Mouse (Mus musculus): ENCODE measurements at regions not wholly inside any gene's neighbourhood (a gene's known extent, or its start where the extent isn't known, plus 50 kb on each side); places are given as distances from the start of the nearest gene placed in this dataset.

GRCm38 (mm10) chr2:148107607-148108115, 60.9 kb upstream of the Foxa2 start:
- DNase-seq, result no peak

DNA sequence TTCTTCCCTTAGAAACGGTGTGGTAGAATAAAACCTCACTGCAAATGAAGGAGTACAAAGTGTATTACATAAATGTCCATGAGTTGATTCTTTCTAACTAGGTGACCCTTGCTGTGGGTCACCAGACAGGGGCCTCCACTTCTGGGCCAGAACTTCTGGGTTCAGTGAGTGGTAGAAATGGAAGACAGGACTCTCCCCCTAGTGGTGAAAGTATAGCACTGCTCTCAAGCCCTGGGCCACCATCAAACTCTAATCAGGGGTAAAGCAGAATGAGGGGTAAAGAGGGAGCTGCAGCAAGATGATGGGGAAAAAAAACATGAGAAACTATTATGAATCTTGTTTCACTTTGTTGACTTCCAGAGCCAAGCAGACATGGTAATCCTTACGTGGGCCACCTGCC, 63.4 kb upstream of the Foxa2 start:
- peak; percentile 11 for DNase-seq

DNA sequence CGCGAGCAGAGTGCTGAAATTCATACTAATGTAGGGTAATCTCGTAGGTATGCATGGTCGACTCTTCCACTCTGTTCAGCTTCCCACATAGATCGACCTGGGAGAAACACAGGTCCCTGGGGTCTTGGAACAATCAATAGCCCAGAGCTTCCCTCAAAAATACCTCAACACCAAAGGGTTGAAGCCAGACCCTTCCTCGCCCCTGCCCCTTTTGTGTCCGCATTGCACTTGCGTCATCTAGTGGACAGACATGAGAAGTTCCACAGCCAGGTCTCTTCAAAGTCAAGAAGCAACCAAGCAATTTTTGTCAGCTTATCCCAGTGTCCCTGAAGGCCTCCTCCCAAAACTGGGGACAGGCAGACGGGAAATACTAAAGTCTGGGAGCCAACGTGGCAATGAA, 65.1 kb upstream of the Foxa2 start:
- DNase-seq, result no peak

- DNase-seq, result no peak
Measured at GRCm38 (mm10) chr2:148113184-148113583, 66.4 kb upstream of the Foxa2 start.

DNA sequence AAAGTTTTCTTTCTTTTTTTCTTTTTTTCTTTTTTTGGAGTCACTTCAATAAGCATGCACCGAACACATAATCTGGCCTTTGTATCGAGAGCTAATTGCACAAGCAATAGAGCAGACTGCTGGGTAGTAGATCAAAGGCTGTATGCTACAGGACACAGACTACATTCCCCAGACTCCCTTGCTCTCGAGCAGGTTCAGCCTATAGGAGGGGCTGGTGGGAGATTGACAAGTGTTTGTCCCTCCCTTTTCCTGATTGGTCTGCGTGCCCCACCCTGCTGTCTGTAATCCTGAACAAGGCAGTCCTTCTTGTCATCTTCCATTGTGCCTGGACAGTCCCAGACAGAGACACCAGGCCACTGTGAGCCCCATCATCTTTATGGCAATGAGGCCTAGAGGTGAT, 67.8 kb upstream of the Foxa2 start:
- peak; percentile 27 for DNase-seq

DNA sequence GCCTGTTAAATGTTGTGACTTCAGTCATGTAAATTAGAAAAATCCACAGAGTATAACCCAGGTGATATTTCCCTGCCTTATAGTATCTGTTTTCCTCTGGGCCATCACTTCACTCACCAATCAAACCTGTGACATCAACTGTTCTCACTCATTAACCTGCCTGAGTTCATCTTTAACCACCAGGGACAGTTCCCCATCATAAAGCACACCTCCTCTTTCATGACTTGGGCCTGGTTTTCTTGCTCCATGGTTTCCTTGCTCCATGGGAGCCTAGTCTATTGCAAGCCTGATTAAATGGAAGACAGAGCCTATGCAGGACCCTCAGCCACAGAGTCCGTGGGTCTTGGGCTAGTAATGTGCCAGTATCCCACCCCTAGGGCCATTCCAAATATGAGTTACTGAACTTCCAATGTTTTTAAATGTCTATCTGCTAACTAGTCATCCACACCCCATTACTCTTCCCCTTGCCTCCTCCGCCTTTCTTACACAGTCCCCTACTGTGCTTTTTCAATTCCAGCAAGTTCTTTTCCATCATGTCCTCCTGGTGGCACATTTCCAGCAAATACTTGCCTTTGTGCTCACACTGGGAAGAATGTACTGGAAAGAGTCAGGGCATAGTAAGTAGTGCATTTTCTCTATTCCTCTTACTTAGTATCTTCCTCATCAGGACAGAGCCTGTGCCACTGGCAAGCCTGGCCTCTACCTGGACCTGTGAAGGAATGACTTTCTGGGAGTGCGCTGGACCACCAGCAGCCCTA, 69.4 kb upstream of the Foxa2 start:
- no peak for DNase-seq

DNA sequence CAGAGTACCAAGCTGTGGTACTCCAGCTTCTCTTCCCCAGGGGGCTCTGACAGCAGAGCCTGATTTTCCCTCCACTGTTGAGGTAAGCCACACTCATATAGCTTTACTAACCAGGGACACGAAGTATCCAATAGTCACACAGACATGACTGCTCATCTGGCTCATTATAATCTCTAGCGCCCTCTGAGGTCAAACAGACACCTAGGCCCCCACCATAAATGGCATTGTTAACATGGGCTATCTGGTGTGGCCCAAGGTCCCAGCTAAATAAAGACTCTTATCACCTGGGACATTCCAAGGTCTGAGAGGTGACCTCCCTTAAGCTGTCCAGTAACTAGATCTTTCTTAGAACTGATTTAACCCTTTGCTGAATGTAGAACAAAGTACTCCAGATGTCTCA, 70.7 kb upstream of the Foxa2 start:
- DNase-seq, result no peak

DNA sequence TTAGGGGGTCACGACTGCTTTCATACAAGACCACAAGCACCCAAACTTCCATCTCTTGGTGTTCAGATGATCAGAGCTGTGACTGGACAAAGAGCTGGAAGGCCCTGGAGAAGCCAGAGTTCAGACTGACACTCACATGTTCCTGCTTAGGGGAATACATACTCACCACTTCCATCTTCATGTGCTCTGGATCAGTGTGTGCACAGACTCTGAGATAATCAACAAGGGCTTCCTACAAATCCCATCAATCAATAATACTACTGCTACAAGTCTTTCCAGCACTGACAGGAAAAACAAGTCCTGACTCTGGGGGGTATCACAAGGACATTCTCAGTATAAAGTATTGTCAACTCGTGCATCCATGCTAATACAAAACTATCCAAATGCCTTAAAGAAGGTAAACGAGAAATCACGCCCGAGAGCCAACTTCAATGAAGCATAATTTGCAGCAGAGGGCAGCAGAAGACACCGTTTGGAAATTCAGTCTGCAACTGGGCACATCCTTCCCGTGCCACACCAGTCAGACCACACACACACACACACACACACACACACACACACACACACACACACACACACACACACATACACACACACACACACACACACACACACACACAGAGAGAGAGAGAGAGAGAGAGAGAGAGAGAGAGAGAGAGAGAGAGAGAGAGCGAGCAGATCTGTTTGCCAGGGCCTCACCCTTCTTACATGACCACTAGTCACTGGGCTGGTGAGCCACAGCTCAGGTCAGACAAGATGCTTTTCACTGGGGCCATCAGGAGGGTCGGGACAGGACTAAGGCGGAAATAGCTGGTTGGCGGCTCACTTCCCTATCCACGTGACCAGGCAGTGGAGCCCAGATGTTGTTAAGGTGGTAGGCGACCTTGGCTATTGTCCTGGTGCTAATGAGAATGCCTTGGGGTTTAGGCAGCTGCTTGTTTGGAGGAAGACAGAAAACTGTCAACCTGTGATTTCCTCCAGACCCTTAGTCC, 75.4 kb upstream of the Foxa2 start:
- DNase-seq, result peak; percentile 62

GRCm38 (mm10) chr2:148123780-148124179, 77.0 kb upstream of the Foxa2 start:
- DNase-seq, result no peak

DNA sequence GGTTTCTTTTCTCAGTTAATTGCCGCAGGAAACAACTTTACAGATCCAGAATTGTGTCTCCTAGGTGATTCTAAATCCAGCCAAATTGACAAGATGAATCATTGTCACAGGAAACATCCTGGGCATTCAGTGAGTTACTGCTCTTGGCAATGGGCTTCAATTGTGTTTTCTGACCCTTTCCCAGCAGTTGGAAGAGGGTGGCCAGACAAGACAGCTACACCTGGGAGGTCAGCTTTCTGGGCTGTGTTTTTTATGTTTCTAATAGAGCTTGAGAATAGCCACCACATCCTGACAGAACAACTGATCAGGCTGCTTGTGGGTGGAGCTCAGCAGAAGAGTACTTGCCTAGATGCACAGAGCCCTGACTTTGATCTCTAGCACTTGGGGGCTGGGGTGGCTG, 87.0 kb upstream of the Foxa2 start:
- no peak for DNase-seq

- DNase-seq, result peak; percentile 18
Measured at GRCm38 (mm10) chr2:148141936-148142335, 95.2 kb upstream of the Foxa2 start.

GRCm38 (mm10) chr2:148144816-148145215, 98.0 kb upstream of the Foxa2 start:
- DNase-seq, result no peak

GRCm38 (mm10) chr2:148148272-148148671, 101.5 kb upstream of the Foxa2 start:
- DNase-seq, result no peak

GRCm38 (mm10) chr2:148149426-148149825, 102.7 kb upstream of the Foxa2 start:
- DNase-seq, result peak; percentile 18

- DNase-seq, result peak; percentile 37
Measured at GRCm38 (mm10) chr2:148153513-148154271, 106.9 kb upstream of the Foxa2 start.

DNA sequence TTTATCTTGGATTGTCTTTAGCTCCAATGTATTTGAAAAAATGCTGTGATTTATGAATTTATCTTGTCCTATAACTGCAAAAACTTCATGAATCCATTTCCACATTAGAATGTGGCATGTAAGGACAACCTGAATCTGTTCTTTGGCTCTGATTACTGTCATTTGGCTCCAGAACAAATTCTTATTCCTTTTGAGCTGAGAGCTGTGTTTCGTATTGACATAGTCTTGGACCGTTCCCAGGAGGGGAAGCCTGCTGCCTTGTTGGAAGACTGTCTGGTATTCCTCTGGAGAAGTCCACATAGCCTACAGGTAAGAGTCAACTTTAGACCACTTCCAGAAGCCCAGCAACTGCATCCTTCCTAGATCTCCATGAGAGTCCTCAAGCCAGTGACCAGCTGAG, 109.4 kb upstream of the Foxa2 start:
- DNase-seq, result no peak

DNA sequence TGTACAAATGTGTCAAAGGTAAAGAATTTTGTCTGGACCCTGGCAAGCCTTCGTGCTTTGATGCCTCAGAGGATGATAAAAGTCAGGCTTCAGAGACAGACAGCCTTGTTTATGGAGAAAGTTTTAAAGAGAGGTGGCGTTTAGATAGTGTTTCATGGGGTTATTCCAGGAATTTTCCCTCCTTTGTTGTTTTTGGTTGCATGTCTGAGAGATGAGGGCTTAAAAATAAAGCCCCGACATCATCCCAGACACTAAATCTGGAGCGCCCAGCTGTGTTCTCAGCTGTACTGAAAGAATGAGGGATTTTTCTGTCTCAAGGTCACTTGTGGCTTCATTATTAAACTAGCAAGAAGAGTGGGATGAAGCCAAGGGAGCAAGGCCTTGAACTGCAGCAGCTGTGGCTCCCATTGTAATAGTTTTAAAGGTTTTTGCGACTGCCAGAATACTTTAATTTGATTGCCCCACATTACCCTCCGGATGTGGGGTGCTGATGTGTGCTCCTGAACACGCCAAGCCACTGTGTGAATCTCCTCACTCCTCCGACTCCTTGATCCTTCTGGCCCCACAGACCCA, 112.3 kb upstream of the Foxa2 start:
- no peak for DNase-seq

- no peak for DNase-seq
Measured at GRCm38 (mm10) chr2:148160997-148161396, 114.2 kb upstream of the Foxa2 start.

DNA sequence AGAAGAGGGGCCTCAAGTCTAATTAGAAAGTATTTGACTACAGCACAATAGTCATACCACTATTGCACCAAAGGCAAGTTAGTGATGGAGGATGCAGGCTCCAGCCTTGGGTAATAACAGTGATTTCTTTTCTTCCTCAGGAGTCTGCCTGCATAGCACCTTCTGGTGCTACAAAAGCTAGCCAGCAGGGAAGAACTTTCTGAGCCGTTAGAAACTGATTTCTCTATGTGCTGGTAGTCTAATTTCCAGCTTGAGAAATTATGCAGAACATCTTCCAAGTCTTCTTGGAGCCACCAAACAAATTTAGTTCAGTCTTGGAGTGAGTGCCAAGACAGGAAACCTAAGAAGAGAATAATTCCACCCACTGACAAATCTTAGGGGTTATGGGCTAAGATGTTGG, 115.2 kb upstream of the Foxa2 start:
- DNase-seq, result no peak

- DNase-seq, result no peak
Measured at GRCm38 (mm10) chr2:148162562-148162961, 115.8 kb upstream of the Foxa2 start.

- DNase-seq, result peak; percentile 52
Measured at GRCm38 (mm10) chr2:148171113-148171512, 124.3 kb upstream of the Foxa2 start.

GRCm38 (mm10) chr2:148171699-148172098, 124.9 kb upstream of the Foxa2 start:
- peak; percentile 19 for DNase-seq
